Mouse (Mus musculus) neural tube, embryonic 13.5 days (tissue): ENCODE results near the gene Dhrs4. TPM values are rescaled to one million over a fixed set of nuclear protein-coding genes. Genes with fewer than 3 reads are reported as not detected.

Source experiments
- ATAC-seq: fragments of 200-750 bp; cut with Nextera tagmentation; 2 replicates; pipeline ENCODE4 v1.8.0; 2017; ENCODE audit warnings: low read depth, mild to moderate bottlenecking, moderate TSS enrichment, moderate library complexity
- H3K27ac ChIP-seq: fragments of 300-500 bp; sonication (generic); replicated peaks from 2 replicates; pipeline ENCODE4 v1.5.1; 2015; ENCODE audit warnings: moderate library complexity, mild to moderate bottlenecking, inconsistent platforms
- H3K27me3 ChIP-seq: fragments of 300-500 bp; sonication (generic); 2 replicates; pipeline ENCODE4 v1.6.1; 2015; ENCODE audit warnings: mild to moderate bottlenecking, inconsistent platforms
- H3K36me3 ChIP-seq: fragments of 300-500 bp; sonication (generic); 2 replicates; pipeline ENCODE4 v1.6.1; 2015; ENCODE audit warnings: mild to moderate bottlenecking, inconsistent platforms
- H3K4me1 ChIP-seq: fragments of 300-500 bp; sonication (generic); replicated peaks from 2 replicates; pipeline ENCODE4 v1.6.1; 2015; ENCODE audit warnings: inconsistent platforms
- H3K4me2 ChIP-seq: fragments of 300-500 bp; sonication (generic); 2 replicates; pipeline ENCODE4 v1.6.1; 2015; ENCODE audit warnings: inconsistent platforms, mild to moderate bottlenecking, moderate library complexity
- H3K4me3 ChIP-seq: fragments of 300-500 bp; sonication (generic); 2 replicates; pipeline ENCODE4 v1.5.1; 2015; ENCODE audit warnings: mild to moderate bottlenecking, inconsistent platforms
- H3K9ac ChIP-seq: fragments of 300-500 bp; sonication (generic); 2 replicates; pipeline ENCODE4 v1.6.1; 2015; ENCODE audit warnings: moderate library complexity, mild to moderate bottlenecking, inconsistent platforms
- H3K9me3 ChIP-seq: fragments of 300-500 bp; sonication (generic); 2 replicates; pipeline ENCODE4 v1.6.1; 2016; ENCODE audit warnings: inconsistent platforms
- WGBS: fragments of 180-500 bp; shearing (Covaris S2); methylation state at CpG from one replicate; pipeline ENCODE4 v1.1.7; 2015; 5-methylcytosine and 5-hydroxymethylcytosine counted together
- polyA plus RNA-seq: library from polyadenylated mRNA; unstranded; fragments of >200 nt; fragmentation: Nextera tagmentation; extraction: Ambion mirVana; gene quantifications from 2 replicates; pipeline ENCODE4 v1.2.1, GENCODE M21; 2015

The Dhrs4 gene
- polyA plus RNA-seq, 1 experiment from 2014 or later = 26.1 TPM

GRCm38 (mm10) chr14:55466481-55466880 is 12.1 kb upstream of the Dhrs4 start:
- no peaks in the 10 kb centered on the region for H3K9me3 ChIP-seq
- no peaks in the 10 kb centered on the region for H3K27me3 ChIP-seq
- no peaks in the 10 kb centered on the region for H3K36me3 ChIP-seq
- no peak overlapping the region for H3K27ac ChIP-seq
- ATAC-seq = no peak
- no peaks in the 10 kb centered on the region; the same call in 1 of the 2 replicates for H3K4me1 ChIP-seq
- H3K9ac ChIP-seq = no peak overlapping the region
- H3K4me2 ChIP-seq = no peak overlapping the region
- WGBS = 82% methylated on average over 4 of the region's 4 CpGs
- H3K4me3 ChIP-seq = no peak overlapping the region

GRCm38 (mm10) chr14:55467108-55467507 is 11.4 kb upstream of the Dhrs4 start:
- no peaks in the 10 kb centered on the region for H3K27me3 ChIP-seq

GRCm38 (mm10) chr14:55468301-55468741 is 10.2 kb upstream of the Dhrs4 start:
- ATAC-seq = no peak
- H3K9ac ChIP-seq = no peak overlapping the region
- H3K27ac ChIP-seq = no peak overlapping the region
- no peaks in the 10 kb centered on the region; the same call in 1 of the 2 replicates for H3K4me1 ChIP-seq
- no peaks in the 10 kb centered on the region for H3K36me3 ChIP-seq
- no peaks in the 10 kb centered on the region for H3K9me3 ChIP-seq
- H3K4me2 ChIP-seq = no peak overlapping the region
- 91% methylated on average over 2 of the region's 2 CpGs for WGBS
- no peak overlapping the region for H3K4me3 ChIP-seq
- H3K27me3 ChIP-seq = no peaks in the 10 kb centered on the region

More at GRCm38 (mm10) chr14:55467108-55467507, 11.4 kb upstream of the Dhrs4 start:
- Histone ChIP-seq H3K9ac (no peak overlapping the region), H3K4me2 (no peak overlapping the region), H3K27ac (no peak overlapping the region), H3K4me3 (no peak overlapping the region), H3K9me3 (no peaks in the 10 kb centered on the region), H3K36me3 (no peaks in the 10 kb centered on the region), H3K4me1 (no peaks in the 10 kb centered on the region; the same call in 1 of the 2 replicates)
- ATAC-seq = no peak
- 84% methylated on average over 7 of the region's 7 CpGs for WGBS

- Histone ChIP-seq H3K4me1 (no peaks in the 10 kb centered on the region; the same call in 1 of the 2 replicates), H3K36me3 (no peaks in the 10 kb centered on the region), H3K4me2 (no peak overlapping the region), H3K9ac (no peak overlapping the region), H3K27ac (no peak overlapping the region), H3K9me3 (no peaks in the 10 kb centered on the region), H3K27me3 (no peaks in the 10 kb centered on the region), H3K4me3 (no peak overlapping the region)
- no peak for ATAC-seq
- 84% methylated on average over 2 of the region's 2 CpGs for WGBS
Measured at GRCm38 (mm10) chr14:55469041-55469440, 9.5 kb upstream of the Dhrs4 start.

GRCm38 (mm10) chr14:55469821-55470220 is 8.7 kb upstream of the Dhrs4 start:
- Histone ChIP-seq H3K4me3 (no peak overlapping the region), H3K4me1 (no peaks in the 10 kb centered on the region; the same call in 1 of the 2 replicates)
- WGBS = 89% methylated on average over 6 of the region's 6 CpGs

GRCm38 (mm10) chr14:55470806-55471205 is 7.8 kb upstream of the Dhrs4 start:
- 17% methylated on average over 10 of the region's 10 CpGs for WGBS
- no peaks in the 10 kb centered on the region for H3K36me3 ChIP-seq
- no peaks in the 10 kb centered on the region for H3K9me3 ChIP-seq
- no peak overlapping the region for H3K9ac ChIP-seq
- H3K4me2 ChIP-seq = no peak overlapping the region
- ATAC-seq = no peak
- H3K27ac ChIP-seq = no peak overlapping the region
- no peaks in the 10 kb centered on the region for H3K27me3 ChIP-seq
- H3K4me1 ChIP-seq = no peaks in the 10 kb centered on the region; the same call in 1 of the 2 replicates
- H3K4me3 ChIP-seq = no peak overlapping the region

More at GRCm38 (mm10) chr14:55469821-55470220, 8.7 kb upstream of the Dhrs4 start:
- Histone ChIP-seq H3K4me2 (no peak overlapping the region), H3K9ac (no peak overlapping the region), H3K27ac (no peak overlapping the region), H3K9me3 (no peaks in the 10 kb centered on the region), H3K27me3 (no peaks in the 10 kb centered on the region), H3K36me3 (no peaks in the 10 kb centered on the region)
- no peak for ATAC-seq

- H3K27me3 ChIP-seq = no peaks in the 10 kb centered on the region
- H3K4me3 ChIP-seq = no peak overlapping the region
- ATAC-seq = no peak
- peaks cover 7% of the 10 kb centered on the region for H3K4me1 ChIP-seq
- H3K27ac ChIP-seq = no peak overlapping the region
- no peaks in the 10 kb centered on the region for H3K36me3 ChIP-seq
- H3K4me2 ChIP-seq = no peak overlapping the region
- no peak overlapping the region for H3K9ac ChIP-seq
- no peaks in the 10 kb centered on the region for H3K9me3 ChIP-seq
- WGBS = 66% methylated on average over 2 of the region's 2 CpGs
Measured at GRCm38 (mm10) chr14:55475654-55476053, 2.9 kb upstream of the Dhrs4 start.

- H3K9me3 ChIP-seq = no peaks in the 10 kb centered on the region
- H3K36me3 ChIP-seq = no peaks in the 10 kb centered on the region
- no peak overlapping the region for H3K4me3 ChIP-seq
- 96% methylated on average over 1 of the region's 1 CpGs for WGBS
- no peaks in the 10 kb centered on the region for H3K27me3 ChIP-seq
- no peak overlapping the region for H3K4me2 ChIP-seq
- H3K9ac ChIP-seq = no peak overlapping the region
- H3K27ac ChIP-seq = no peak overlapping the region
- peaks cover 7% of the 10 kb centered on the region; the same call in 1 of the 2 replicates for H3K4me1 ChIP-seq
- ATAC-seq = no peak
Measured at GRCm38 (mm10) chr14:55477421-55477820, 1.1 kb upstream of the Dhrs4 start.

- Histone ChIP-seq H3K27ac (no peak overlapping the region), H3K4me1 (peaks cover 7% of the 10 kb centered on the region; the same call in 1 of the 2 replicates), H3K27me3 (no peaks in the 10 kb centered on the region), H3K4me3 (no peak overlapping the region), H3K4me2 (peak overlapping the region; percentile 62), H3K9me3 (no peaks in the 10 kb centered on the region), H3K9ac (no peak overlapping the region), H3K36me3 (no peaks in the 10 kb centered on the region)
- WGBS = 92% methylated on average over 5 of the region's 5 CpGs
- ATAC-seq = no peak
Measured at GRCm38 (mm10) chr14:55477829-55478228, 729 bp upstream of the Dhrs4 start.

GRCm38 (mm10) chr14:55479629-55480028 is 1.1 kb downstream of the Dhrs4 start:
- Histone ChIP-seq H3K9ac (no peak overlapping the region), H3K4me2 (no peak overlapping the region), H3K4me1 (peaks cover 7% of the 10 kb centered on the region; the same call in 1 of the 2 replicates), H3K27me3 (no peaks in the 10 kb centered on the region), H3K4me3 (no peak overlapping the region), H3K9me3 (no peaks in the 10 kb centered on the region), H3K27ac (no peak overlapping the region), H3K36me3 (no peaks in the 10 kb centered on the region)
- no peak for ATAC-seq
- 91% methylated on average over 10 of the region's 10 CpGs for WGBS

- no peak overlapping the region for H3K4me3 ChIP-seq
- no peaks in the 10 kb centered on the region for H3K27me3 ChIP-seq
- no peak overlapping the region for H3K4me2 ChIP-seq
- no peak overlapping the region for H3K9ac ChIP-seq
- ATAC-seq = no peak
- no peaks in the 10 kb centered on the region for H3K9me3 ChIP-seq
- no peaks in the 10 kb centered on the region for H3K4me1 ChIP-seq
- no peaks in the 10 kb centered on the region for H3K36me3 ChIP-seq
- H3K27ac ChIP-seq = no peak overlapping the region
- 65% methylated on average over 5 of the region's 5 CpGs for WGBS
Measured at GRCm38 (mm10) chr14:55484430-55485085, 6.0 kb downstream of the Dhrs4 start.

GRCm38 (mm10) chr14:55486836-55487235 is 8.3 kb downstream of the Dhrs4 start:
- no peak for ATAC-seq
- no peak overlapping the region for H3K4me2 ChIP-seq
- no peaks in the 10 kb centered on the region for H3K9me3 ChIP-seq
- no peak overlapping the region for H3K9ac ChIP-seq
- H3K36me3 ChIP-seq = no peaks in the 10 kb centered on the region
- peaks cover 12% of the 10 kb centered on the region for H3K4me1 ChIP-seq
- H3K27me3 ChIP-seq = no peaks in the 10 kb centered on the region
- WGBS = 89% methylated on average over 8 of the region's 8 CpGs
- H3K4me3 ChIP-seq = no peak overlapping the region
- H3K27ac ChIP-seq = no peak overlapping the region
